Mouse (Mus musculus): ENCODE results near the gene Dnajb1. TPM values are rescaled to one million over a fixed set of nuclear protein-coding genes. Genes with fewer than 3 reads are reported as not detected.
A peak's percentile ranks its signal among the peaks of the same experiment; 100 is the strongest.

Dnajb1 gene
- 51.2 and 51.5 TPM in 2 replicates for polyA plus RNA-seq (2014; fragmentation: Nextera tagmentation; extraction: Ambion mirVana)

DNA sequence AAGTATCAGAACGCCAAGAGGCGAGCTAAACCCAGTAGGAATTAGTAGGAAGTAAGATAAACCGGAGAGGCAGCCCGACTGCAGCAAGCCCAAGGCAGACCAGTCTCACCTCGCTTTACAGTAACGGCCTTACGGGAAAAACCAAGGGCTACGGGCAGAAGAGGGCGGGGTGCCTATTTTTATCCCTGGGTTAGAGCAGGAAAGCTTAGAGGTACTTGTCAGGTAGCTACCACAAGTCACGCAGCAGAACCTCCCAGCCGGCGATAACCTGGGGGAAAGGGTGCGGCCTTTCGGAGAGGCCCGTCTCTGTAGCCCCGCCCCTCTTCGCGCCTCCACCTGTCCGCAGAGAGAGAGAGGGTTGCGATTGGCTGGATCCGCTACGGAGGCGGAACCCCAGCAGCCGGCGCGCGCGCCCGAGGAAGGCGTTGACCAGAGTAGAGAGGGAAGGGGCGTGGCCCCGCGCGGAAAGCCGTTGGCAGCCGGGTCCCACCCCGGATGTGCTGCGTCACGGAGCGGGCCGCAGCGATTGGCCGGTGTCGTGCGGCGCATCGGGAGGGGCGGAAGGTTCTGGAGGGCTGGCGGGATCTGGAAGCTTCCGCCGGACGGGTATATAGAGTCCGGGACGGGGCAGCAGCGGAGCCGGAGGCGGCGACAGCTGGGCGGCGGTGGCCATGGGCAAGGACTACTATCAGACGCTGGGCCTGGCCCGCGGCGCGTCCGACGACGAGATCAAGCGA lies at the start of gene Dnajb1, which contains the start of gene Tecr:
TSS of gene Dnajb1 (plus strand) at position 533 of the 737 bp plus-strand sequence.
TSS of gene Tecr (minus strand) at position 311 of the 737 bp plus-strand sequence.
- Histone ChIP-seq H3K27ac (ENCODE audit: low read depth, low read length) (peak within 1 kb of the TSS; percentile 99), H3K4me2 (peak within 1 kb of the TSS; percentile 92), H3K4me3 (ENCODE audit: low read depth, low read length) (peak within 1 kb of the TSS; percentile 89), H3K4me1 (ENCODE audit: control insufficient read depth, insufficient read depth, low read length) (peaks cover 18% of the 10 kb centered on the region), H3K9ac (ENCODE audit: low read depth, low read length) (peak within 1 kb of the TSS; percentile 98), H3K9me3 (replicated peaks; ENCODE audit: control insufficient read depth, low read length) (no peaks in the 10 kb centered on the region), H3K36me3 (ENCODE audit: control insufficient read depth, insufficient read depth, low read length) (peaks cover 20% of the 10 kb centered on the region), H3K27me3 (ENCODE audit: control insufficient read depth, insufficient read depth, low read length) (no peaks in the 10 kb centered on the region)
- ATAC-seq (replicated peaks; ENCODE audit: insufficient number of reproducible peaks, low FRiP score, low TSS enrichment), result peak; percentile 98
- under 1% methylated on average over 68 of the region's 69 CpGs for WGBS (ENCODE audit: insufficient replicate concordance)

DNA sequence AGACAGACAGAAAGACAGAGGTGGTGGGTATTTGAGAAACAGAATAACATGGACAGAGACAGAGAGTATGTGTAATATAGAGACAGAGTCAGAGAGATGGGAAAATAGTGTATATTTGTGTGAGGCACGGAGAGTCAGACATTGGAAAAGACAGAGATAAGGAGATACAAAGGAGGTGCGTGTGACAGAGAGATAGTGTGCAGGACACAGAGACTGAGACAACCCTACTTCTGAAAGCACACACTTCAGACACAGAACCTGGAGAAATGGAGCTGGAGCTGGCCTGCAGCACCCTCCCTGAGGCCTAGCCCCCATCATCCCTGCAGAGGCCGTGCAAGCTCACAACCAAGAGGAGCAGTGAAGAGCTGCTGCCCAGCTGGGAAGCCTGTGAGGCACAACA lies 45.3 kb upstream of the Dnajb1 start:
- Histone ChIP-seq H3K4me3 (ENCODE audit: low read depth, low read length) (no peak overlapping the region), H3K27me3 (ENCODE audit: control insufficient read depth, insufficient read depth, low read length) (no peaks in the 10 kb centered on the region), H3K4me2 (no peak overlapping the region), H3K4me1 (ENCODE audit: control insufficient read depth, insufficient read depth, low read length) (peaks cover 3% of the 10 kb centered on the region; the same call in 1 of the 2 replicates), H3K9me3 (replicated peaks; ENCODE audit: control insufficient read depth, low read length) (no peaks in the 10 kb centered on the region), H3K9ac (ENCODE audit: low read depth, low read length) (no peak overlapping the region), H3K36me3 (ENCODE audit: control insufficient read depth, insufficient read depth, low read length) (no peaks in the 10 kb centered on the region), H3K27ac (ENCODE audit: low read depth, low read length) (no peak overlapping the region)
- 50% methylated on average over 3 of the region's 3 CpGs for WGBS (ENCODE audit: insufficient replicate concordance)
- no peak for ATAC-seq (replicated peaks; ENCODE audit: insufficient number of reproducible peaks, low FRiP score, low TSS enrichment)

DNA sequence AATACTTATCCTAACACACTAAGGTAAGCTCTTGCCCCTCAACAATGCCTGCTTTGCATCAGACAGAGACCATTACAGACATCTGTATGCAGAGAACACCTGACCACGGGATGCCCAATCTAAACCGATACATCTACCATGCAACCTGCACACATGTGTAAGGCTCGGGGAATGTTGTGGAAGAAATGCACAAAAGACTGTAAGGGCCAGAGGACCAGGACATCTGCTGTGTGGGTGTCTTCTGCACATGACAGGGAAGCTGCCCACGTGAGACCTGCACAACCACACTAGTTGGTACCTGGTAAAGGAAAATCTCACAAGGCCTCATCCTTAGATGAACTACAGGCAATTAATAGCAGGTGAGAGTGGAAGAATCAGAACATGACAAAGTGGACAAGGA lies 44.7 kb upstream of the Dnajb1 start:
- Histone ChIP-seq H3K36me3 (ENCODE audit: control insufficient read depth, insufficient read depth, low read length) (no peaks in the 10 kb centered on the region), H3K27me3 (ENCODE audit: control insufficient read depth, insufficient read depth, low read length) (no peaks in the 10 kb centered on the region), H3K4me3 (ENCODE audit: low read depth, low read length) (no peak overlapping the region), H3K9ac (ENCODE audit: low read depth, low read length) (no peak overlapping the region), H3K4me1 (ENCODE audit: control insufficient read depth, insufficient read depth, low read length) (peaks cover 8% of the 10 kb centered on the region), H3K4me2 (no peak overlapping the region), H3K27ac (ENCODE audit: low read depth, low read length) (no peak overlapping the region), H3K9me3 (replicated peaks; ENCODE audit: control insufficient read depth, low read length) (no peaks in the 10 kb centered on the region)
- no peak for ATAC-seq (replicated peaks; ENCODE audit: insufficient number of reproducible peaks, low FRiP score, low TSS enrichment)
- WGBS (ENCODE audit: insufficient replicate concordance), result 72% methylated on average over 4 of the region's 4 CpGs

DNA sequence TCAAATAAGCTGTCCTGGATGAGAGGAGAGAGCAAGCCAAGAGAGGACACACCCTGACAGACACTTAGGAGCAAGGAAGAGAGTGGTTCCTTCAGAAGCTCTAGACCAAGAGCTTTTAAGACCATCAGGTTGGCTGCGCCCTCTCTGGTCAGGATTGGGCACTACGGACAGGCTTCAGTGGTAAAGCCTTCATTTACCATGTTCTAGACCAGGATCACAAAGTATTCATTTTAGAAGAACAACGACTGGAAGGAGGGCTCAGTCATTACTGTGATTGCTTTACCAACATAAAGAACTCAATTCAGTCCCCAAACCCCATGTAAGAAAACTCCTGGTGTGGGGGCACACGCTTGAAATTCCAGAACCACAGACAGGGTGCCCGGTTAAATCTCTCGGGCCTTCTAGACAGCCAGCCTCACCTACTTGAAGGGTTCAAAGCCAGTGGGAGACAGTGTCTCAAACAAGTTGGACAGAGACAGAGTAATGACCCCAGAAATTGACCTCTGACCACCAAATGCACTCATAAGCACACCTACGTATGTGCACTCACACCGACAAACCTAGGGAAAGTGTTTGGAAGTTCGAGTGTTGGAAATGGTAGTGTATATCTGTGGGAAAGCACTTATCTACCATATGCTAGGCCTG lies 42.1 kb upstream of the Dnajb1 start:
- Histone ChIP-seq H3K4me2 (peak overlapping the region; percentile 93), H3K27ac (ENCODE audit: low read depth, low read length) (no peak overlapping the region), H3K4me1 (ENCODE audit: control insufficient read depth, insufficient read depth, low read length) (peaks cover 12% of the 10 kb centered on the region), H3K36me3 (ENCODE audit: control insufficient read depth, insufficient read depth, low read length) (0 out of 2 replicates have a peak, but pooled peaks cover 3% of the 10 kb centered on the region), H3K4me3 (ENCODE audit: low read depth, low read length) (no peak overlapping the region), H3K9me3 (replicated peaks; ENCODE audit: control insufficient read depth, low read length) (no peaks in the 10 kb centered on the region), H3K27me3 (ENCODE audit: control insufficient read depth, insufficient read depth, low read length) (no peaks in the 10 kb centered on the region), H3K9ac (ENCODE audit: low read depth, low read length) (no peak overlapping the region)
- ATAC-seq (replicated peaks; ENCODE audit: insufficient number of reproducible peaks, low FRiP score, low TSS enrichment), result 0 out of 2 replicates have a peak, but pooled peaks have one; percentile 6
- 69% methylated on average over 9 of the region's 9 CpGs for WGBS (ENCODE audit: insufficient replicate concordance)

DNA sequence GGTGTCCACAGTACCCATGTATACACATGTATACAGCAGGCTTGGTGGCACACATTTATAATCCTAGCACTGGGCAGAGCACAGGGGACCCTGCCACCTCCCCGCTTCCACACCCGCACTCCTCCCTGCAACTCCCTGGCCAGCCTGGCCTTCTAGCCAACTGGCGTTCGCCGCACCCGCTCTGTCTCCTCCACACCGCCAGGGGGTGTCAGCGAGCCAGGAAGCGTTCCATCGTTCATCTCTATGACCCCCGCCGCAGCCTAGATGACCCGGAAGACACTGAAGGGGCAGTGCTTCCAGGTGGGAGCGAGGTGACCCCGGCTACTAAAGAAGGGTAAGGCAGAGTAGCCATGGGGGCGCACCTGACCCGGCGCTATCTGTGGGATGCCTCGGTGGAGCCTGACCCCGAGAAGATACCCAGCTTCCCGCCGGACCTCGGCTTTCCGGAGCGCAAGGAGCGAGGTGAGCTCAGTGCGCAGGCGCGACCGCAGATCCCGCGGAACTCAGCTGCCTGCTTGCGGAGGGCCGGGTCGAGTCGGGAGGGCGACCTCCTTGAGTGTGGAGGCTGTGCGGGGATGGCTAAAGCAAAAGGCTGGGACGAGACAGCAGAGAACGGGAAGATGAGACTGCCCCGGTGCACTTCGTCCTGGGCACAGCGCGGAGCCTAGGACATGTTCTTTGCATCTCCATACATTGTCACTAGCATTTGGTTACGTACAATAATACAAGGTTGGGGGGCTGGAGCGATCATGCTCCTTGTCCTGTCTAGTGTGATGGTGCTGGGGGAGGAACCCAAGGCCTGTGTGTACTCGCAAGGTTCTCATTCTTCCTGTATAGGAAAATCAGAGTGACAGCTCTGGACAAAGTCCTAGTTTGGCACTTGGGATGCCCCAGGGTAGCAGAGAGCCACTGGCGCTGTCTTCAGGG lies 41.3 kb upstream of the Dnajb1 start, which contains the start of gene Ndufb7:
TSS of gene Ndufb7 (plus strand) at position 203 of the 927 bp plus-strand sequence.
- peak within 1 kb of the TSS; percentile 93 for H3K4me2 ChIP-seq
- peak within 1 kb of the TSS; percentile 84 for H3K9ac ChIP-seq (ENCODE audit: low read depth, low read length)
- WGBS (ENCODE audit: insufficient replicate concordance), result under 1% methylated on average over 48 of the region's 48 CpGs
- H3K27ac ChIP-seq (ENCODE audit: low read depth, low read length), result peak within 1 kb of the TSS; percentile 80
- no peaks in the 10 kb centered on the region for H3K27me3 ChIP-seq (ENCODE audit: control insufficient read depth, insufficient read depth, low read length)
- ATAC-seq (replicated peaks; ENCODE audit: insufficient number of reproducible peaks, low FRiP score, low TSS enrichment), result peak; percentile 78
- H3K36me3 ChIP-seq (ENCODE audit: control insufficient read depth, insufficient read depth, low read length), result peaks cover 10% of the 10 kb centered on the region
- H3K9me3 ChIP-seq (replicated peaks; ENCODE audit: control insufficient read depth, low read length), result no peaks in the 10 kb centered on the region
- H3K4me1 ChIP-seq (ENCODE audit: control insufficient read depth, insufficient read depth, low read length), result peaks cover 12% of the 10 kb centered on the region
- H3K4me3 ChIP-seq (ENCODE audit: low read depth, low read length), result peak within 1 kb of the TSS; percentile 82

DNA sequence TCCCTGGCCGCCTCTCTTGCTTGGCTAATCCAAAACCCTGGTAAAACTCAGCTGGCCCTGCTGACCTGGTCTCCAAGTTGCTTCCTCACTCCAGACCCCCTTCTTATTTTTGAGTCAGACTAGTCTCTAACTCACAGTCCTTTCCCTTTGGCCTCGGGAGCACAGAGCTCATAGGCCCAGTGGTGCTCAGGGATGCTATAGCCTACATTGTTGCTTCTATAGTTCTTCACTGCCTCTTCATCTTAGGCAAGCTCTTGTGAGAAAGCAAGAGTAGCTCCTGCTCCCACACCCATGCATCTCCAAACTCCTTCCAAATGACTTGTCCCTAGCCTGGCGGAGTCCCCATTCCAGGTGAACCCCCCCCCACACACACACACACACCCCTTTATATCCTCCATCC lies 40.3 kb upstream of the Dnajb1 start:
- ATAC-seq (replicated peaks; ENCODE audit: insufficient number of reproducible peaks, low FRiP score, low TSS enrichment), result no peak
- Histone ChIP-seq H3K9ac (ENCODE audit: low read depth, low read length) (peak overlapping the region; percentile 84), H3K27me3 (ENCODE audit: control insufficient read depth, insufficient read depth, low read length) (no peaks in the 10 kb centered on the region), H3K4me3 (ENCODE audit: low read depth, low read length) (peak overlapping the region; percentile 82), H3K9me3 (replicated peaks; ENCODE audit: control insufficient read depth, low read length) (no peaks in the 10 kb centered on the region), H3K36me3 (ENCODE audit: control insufficient read depth, insufficient read depth, low read length) (peaks cover 15% of the 10 kb centered on the region), H3K4me2 (peak overlapping the region; percentile 93), H3K4me1 (ENCODE audit: control insufficient read depth, insufficient read depth, low read length) (peaks cover 12% of the 10 kb centered on the region), H3K27ac (ENCODE audit: low read depth, low read length) (no peak overlapping the region)
- 52% methylated on average over 3 of the region's 3 CpGs for WGBS (ENCODE audit: insufficient replicate concordance)

DNA sequence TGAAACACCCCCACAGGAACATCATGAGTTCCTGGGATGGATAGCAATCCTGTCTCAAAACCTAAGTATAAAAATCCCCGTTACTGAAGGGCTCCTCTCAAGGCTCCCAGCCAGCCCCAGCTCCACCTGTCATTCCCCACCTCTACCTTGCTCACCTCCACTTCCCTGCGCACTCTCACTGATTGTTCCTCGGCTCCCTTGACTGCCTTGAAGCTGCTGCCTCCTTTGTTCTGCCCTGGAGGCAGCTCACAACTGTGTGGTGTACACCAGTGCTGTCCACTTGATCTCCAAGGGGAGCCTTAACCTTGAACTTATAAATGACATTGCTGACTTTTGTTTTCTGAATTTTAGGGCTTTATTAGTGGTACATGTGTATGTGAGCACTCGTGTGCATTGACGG lies 39.9 kb upstream of the Dnajb1 start:
- Histone ChIP-seq H3K27ac (ENCODE audit: low read depth, low read length) (no peak overlapping the region), H3K4me3 (ENCODE audit: low read depth, low read length) (no peak overlapping the region), H3K36me3 (ENCODE audit: control insufficient read depth, insufficient read depth, low read length) (peaks cover 16% of the 10 kb centered on the region), H3K4me2 (no peak overlapping the region; the same call in 1 of the 2 replicates), H3K9me3 (replicated peaks; ENCODE audit: control insufficient read depth, low read length) (no peaks in the 10 kb centered on the region), H3K27me3 (ENCODE audit: control insufficient read depth, insufficient read depth, low read length) (no peaks in the 10 kb centered on the region), H3K9ac (ENCODE audit: low read depth, low read length) (no peak overlapping the region), H3K4me1 (ENCODE audit: control insufficient read depth, insufficient read depth, low read length) (peaks cover 13% of the 10 kb centered on the region)
- WGBS (ENCODE audit: insufficient replicate concordance), result 72% methylated on average over 5 of the region's 5 CpGs
- no peak for ATAC-seq (replicated peaks; ENCODE audit: insufficient number of reproducible peaks, low FRiP score, low TSS enrichment)

DNA sequence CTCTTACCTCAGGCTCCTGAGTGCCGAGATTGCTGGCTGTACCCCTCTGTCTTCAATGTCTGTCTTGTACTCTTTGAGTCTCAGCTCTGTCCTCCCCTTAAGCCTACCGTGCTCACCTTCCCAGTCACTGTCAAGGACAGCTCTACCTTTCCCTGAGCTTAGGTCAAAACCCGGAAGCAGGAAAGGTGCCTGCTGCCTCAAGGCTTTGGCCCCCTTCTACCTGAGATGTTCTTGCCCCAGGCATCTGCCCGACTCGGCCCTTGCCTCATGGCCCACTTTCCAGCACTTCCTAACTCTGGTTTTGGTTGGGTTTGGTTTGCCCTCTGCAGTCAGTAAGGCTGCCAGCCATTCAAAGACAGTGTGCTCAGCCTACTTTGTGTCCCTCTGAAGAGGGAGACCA lies 39.2 kb upstream of the Dnajb1 start:
- Histone ChIP-seq H3K36me3 (ENCODE audit: control insufficient read depth, insufficient read depth, low read length) (peaks cover 17% of the 10 kb centered on the region), H3K4me2 (no peak overlapping the region; the same call in 1 of the 2 replicates), H3K4me3 (ENCODE audit: low read depth, low read length) (no peak overlapping the region), H3K9me3 (replicated peaks; ENCODE audit: control insufficient read depth, low read length) (no peaks in the 10 kb centered on the region), H3K4me1 (ENCODE audit: control insufficient read depth, insufficient read depth, low read length) (peaks cover 19% of the 10 kb centered on the region), H3K27ac (ENCODE audit: low read depth, low read length) (no peak overlapping the region), H3K27me3 (ENCODE audit: control insufficient read depth, insufficient read depth, low read length) (no peaks in the 10 kb centered on the region), H3K9ac (ENCODE audit: low read depth, low read length) (no peak overlapping the region)
- whole genome bisulfite sequencing (ENCODE audit: insufficient replicate concordance), result 74% methylated on average over 5 of the region's 5 CpGs
- ATAC-seq (replicated peaks; ENCODE audit: insufficient number of reproducible peaks, low FRiP score, low TSS enrichment), result no peak

All from heart, embryonic 11.5 days (tissue).